Mouse (Mus musculus) embryo, embryonic 10 days (tissue): ENCODE results near the gene Tmem80.

Experiments used
- DNase-seq: peaks from one replicate; pipeline ENCODE4 v3.0.0-alpha.2; 2015; ENCODE audit warnings: low spot score

The Tmem80 gene

DNA sequence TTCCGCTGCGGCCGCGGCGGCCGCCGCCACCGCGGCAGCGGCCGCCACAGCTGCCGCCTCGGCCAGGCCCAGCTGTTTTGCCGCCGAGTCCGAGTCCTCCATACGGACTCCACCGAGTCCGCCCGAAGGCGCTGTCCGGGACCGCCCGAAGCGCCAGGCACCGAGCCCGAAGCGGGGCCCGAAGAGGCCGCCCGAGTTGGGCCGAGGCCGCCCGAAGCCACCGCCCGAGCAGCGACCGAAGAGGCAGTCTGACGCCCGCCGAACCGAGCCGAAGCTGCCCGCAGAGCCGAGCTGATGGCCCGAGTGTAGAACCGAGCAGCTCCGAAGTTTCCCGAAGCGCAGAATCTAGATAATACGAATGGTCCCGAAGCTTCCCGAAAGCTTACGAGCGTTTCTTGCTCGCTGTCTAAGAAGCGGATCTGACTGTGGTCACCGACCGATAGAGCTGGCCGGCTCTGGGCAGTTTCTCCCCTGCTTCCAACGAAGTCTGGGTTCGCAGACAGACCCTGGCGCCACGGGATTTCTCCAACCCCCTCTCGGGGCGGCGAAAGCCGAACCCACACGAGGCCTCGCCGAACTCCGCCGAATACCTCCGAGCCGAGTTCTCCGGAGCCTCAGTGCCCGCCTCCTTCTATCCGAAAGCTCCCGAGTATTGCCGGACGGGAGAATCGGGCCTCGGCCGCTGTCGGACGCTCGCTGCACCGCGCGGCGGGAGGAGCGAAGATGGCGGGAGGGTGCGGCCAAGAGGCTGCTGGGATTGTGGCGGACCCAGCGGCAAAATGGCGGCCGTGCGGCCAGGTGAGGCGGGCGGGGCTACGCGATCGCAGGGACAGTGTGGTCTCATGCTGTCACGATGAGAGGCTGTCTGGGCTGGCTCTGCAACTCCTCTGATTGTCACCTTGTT, at the start of gene Tmem80, which contains the start of gene Deaf1:
Gene Tmem80, plus strand, starts transcription at position 271 of the 904 bp plus-strand sequence.
Gene Deaf1, minus strand, starts transcription at position 222 of the 904 bp plus-strand sequence.
- peak; percentile 97 for DNase-seq

DNA sequence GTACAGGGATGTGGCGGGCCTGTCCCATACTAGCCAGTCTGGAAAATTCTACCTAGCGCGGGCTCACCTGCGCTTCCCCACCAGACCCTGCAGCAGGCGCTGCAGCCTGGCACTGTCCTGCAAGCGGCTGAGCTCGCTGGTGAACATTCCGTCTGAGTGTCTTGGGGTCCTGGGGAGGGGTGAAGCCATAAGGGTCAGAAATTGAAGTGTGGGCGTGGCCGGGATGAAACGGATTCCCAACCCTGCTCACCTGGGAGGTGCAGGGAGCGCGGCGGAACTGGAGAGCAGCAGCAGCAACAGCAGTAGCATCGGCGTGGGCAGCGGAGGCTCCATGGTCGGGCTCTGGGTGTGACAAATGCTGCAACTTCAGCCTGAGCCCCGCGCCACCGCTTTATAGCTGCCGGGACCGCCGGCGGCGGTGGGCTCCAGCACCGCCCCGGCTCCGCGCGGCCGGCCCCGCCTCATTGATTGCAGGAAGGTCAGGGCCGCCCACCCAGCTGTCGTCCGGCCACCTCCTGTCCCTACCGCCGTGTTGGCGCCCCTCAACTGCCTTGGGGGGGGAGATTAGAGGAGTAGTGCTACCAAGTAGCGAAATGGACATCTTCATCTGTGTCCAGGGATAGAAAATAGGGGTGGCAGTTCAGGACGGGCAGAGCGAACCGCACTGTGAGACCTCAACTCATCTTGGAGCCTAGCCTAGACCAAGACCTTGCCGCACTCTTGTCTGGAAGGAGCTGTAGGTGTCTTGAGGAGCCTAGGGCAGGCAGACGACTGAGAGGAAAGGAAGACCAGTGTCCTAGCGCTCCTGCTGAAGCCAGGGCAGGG, 48.6 kb upstream of the Tmem80 start, which contains the start of gene Sct:
Gene Sct, minus strand, starts transcription at position 368 of the 825 bp plus-strand sequence.
- DNase-seq: peak; percentile 72

DNA sequence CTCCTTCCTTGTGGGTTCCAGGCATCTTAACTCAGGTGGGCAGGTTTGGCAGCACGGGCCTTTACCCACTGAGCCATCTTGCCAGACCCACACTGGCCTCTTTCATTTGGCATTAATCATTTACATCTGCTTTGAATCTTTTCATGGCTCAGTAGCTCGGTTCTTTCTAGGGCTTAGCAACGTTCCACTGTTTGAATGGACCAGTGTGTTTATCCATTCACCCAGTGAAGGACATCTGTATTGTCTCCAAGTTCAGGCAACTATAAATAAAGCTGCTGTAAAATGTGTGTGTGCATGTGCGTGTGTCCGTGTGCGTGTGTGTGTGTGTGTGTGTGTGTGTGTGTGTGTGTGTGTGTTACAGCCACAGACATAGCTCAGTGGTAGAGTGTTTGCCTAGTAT, 46.1 kb upstream of the Tmem80 start:
- DNase-seq: no peak

DNA sequence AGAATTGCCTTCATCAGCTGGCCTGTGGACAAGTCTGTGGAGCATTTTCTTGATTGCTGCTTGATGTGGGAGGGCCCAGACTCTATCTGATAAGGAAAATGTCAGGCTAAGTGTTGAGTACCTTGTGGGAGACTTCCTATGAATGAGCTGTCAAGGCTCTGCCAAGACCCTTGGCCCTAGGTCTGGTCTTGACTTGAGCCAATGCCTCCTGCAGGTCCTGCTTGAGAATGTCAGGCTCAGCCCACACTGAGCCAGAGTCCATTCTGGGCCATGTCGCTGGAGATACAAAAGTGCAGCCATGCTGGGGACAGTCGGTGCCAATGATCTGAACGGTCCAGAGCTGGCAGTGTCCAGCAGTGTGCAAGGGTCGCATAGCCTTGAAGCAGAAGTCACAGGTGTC, 44.8 kb upstream of the Tmem80 start:
- no peak for DNase-seq

DNA sequence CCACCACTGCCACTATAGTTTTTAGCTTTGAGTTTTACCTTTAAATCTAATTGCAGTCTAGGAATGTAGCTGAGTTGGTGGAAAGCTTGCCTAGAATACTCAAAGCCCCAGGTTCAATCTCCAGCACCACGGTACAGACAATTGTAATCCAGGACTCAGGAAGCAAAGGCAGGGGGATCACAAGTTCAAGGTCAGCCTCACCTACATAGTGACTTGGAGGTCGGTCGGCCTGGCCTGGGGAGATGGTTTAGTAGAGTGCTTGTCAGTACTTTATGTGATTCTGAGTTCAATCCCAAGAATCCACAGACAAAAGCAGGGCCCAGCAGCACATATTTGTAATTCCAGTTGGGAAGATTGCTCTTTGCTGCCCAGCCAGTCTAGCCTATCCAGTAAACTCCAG, 39.5 kb upstream of the Tmem80 start:
- DNase-seq: no peak

DNA sequence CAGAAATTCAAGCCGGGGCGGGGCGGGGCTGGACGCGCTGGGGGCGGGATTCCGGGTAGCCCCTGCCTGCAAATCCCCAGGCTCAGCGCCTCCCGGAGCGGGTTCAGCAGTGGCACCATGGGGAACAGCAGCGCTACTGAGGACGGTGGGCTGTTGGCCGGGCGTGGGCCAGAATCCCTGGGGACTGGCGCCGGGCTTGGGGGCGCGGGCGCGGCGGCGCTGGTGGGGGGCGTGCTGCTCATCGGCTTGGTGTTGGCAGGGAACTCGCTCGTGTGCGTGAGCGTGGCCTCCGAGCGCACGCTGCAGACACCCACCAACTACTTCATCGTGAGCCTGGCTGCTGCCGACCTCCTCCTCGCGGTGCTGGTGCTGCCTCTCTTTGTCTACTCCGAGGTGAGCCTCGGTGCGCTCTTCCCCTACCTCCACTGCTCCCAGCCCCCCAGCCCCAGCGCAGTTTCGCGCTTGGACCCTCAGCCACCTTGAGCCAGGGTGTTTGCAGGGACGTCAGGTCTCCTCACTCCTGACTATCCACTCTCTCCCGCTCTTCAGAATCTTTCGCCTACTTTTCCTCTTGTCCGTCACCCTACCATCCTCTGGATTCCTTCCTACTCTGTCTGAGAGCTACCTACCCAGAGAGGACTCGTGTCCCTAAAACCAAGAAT, 35.5 kb upstream of the Tmem80 start, which contains the start of gene Drd4:
Gene Drd4, plus strand, starts transcription at position 86 of the 662 bp plus-strand sequence.
- DNase-seq: peak; percentile 52

DNA sequence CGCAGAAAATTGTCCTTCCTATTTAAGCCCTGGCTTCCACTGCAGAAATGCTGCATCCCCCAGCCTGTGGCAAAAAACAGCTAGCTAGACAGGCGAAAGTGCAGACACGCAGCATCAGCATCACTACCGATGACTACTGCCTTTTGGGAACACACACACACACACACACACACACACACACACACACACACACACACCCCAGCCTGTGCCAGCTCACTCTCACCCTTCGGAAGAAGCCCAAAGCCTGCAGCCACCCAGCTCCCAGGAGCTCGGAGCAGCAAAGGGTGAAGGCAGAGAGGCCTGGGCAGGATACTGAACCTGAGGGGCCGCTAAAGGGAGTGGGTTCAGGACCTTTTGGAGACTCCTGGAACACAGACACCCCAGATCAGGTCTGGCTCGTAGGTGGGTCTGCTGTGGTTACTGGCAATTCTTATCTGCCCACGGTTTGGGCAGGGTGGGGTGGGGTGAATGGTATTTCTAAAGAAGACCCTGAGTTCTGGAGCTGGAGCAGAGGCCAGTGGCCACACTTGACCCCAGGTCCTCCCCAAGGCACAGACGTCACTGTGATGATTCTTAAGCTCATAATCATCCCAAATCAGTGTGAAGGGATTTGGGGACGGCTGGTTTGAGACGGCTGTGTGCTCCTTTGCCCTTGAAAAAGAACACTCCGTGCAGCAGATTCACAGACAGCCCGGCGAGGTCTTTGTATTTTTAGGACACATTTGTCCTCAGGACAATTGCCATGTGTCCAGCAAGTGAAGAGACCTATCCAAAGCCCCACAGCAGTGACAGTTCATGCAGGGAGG, 34.8 kb upstream of the Tmem80 start:
- DNase-seq: no peak

DNA sequence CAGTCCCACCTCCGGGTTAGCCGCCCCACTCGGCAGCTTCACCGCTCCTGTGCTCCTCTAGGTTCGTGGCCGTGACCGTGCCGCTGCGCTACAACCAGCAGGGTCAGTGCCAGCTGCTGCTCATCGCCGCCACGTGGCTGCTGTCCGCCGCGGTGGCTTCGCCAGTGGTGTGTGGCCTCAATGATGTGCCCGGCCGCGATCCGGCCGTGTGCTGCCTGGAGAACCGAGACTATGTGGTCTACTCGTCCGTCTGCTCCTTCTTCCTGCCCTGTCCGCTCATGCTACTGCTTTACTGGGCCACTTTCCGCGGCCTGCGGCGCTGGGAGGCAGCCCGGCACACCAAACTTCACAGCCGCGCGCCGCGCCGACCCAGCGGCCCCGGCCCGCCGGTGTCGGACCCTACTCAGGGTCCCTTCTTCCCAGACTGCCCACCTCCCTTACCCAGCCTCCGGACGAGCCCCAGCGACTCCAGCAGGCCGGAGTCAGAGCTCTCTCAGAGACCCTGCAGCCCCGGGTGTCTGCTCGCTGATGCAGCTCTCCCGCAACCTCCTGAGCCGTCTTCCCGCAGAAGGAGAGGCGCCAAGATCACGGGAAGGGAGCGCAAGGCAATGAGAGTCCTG, 33.6 kb upstream of the Tmem80 start:
- DNase-seq: peak; percentile 72

DNA sequence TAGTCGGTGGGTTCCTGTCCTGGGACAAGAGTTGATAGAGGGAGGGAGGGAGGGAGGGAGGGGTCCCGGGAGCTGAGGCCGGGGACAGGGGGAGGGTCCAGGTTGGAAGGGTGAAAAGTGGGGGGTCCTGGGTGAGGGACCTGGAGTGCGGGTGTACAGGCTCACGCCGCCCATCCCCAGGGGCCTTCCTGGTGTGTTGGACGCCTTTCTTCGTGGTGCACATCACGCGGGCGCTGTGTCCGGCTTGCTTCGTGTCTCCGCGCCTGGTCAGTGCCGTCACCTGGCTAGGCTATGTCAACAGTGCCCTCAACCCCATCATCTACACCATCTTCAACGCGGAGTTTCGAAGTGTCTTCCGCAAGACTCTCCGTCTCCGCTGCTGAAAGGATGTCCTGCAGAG, 33.1 kb upstream of the Tmem80 start:
- DNase-seq: peak; percentile 22

DNA sequence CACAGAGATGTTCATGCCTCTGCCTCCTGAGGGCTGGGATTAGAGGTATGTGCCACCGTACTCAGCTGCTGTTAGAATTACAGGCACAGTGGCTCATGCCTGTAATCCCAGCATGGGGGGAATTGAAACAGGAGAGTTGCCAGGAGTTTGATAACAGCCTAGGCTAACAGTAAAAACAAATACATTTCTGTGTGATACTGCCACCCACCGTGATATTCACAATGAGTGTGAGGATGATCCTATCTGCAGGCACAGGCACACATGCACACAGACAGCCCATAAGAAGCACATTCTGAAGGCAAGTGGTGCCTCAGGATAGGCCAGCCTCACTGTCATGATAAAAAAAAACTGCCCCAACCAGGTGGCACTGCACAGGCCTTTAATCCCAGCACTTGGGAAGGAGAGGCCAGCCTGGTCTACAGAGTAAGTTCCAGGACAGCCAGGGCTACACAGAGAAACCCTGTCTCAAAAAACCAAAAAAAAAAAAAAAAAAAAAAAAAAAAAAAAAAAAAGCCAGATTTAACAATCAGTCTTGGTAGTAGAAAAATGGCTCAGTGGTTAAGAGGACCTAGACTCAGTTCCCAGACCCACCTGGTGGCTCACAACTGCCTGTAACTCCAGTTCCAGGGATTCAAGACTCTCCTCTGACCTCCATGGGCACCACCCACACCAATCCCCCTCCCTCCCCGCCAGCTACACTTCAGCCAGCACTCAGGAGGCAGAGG, 29.5 kb upstream of the Tmem80 start:
- no peak for DNase-seq

DNA sequence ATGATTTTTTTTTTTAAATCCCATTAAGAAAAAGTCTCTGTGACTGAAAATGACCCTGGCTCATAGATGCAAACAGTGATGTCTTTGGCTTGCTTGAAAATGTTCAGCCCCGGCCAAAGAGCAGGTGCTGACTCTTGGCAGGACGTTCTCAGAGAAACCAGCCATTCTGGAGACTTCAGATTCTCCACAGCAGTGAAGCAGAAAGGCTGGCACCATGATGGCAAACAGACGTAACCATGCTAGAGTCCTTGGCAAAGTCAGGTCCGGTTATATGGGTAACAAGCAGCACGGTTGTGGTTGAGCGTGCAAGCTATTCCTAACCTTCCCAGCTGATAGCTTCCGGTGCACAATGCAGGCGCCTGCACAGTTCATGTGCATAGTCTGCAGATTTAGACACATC, 28.4 kb upstream of the Tmem80 start:
- no peak for DNase-seq

DNA sequence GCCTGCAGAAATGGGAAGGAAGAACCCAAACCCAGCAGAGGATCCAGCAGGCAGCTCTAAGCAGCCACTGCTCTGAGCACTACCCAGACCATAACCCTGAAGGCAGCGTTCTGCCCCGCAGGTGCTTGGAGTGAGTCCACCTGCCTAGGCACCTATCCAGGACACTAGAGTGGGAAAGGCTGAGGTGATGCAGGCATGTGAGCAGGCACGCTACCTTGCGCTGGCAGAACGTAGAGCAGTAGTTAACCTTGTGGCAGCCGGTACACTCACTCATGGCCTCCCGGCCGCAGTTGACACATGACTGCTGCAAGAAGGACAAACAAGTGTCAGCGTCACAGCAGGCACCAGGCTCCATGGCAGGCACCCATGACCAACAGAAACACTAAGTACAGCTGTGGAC, 26.2 kb upstream of the Tmem80 start:
- DNase-seq: no peak

DNA sequence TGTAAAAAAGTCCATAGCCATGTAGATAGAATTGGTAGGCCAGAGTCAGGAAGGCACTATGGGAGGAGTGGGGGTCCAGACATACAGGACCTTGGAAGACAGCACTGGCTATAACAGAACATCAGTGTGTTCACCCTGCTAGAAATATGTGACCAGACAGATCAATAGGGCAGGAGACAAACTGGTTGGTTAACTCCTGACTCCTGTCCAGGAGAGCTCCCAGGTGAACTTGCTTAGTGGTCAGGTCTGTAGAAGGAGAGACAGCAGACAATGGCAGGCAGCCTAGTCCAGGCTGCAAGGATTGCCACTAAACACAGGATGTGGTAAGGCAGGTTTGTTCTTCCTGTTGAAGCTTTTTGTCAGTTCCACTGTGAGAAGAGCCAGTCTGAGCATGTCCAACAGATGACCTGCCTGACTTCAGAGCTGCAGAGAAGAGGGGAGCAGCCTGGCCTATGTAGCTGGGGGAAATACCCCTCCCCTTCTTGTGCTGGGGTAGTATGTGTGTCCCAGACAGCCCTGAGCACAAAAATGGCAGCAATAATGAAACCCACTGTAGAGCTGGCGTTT, 24.8 kb upstream of the Tmem80 start:
- DNase-seq: no peak

DNA sequence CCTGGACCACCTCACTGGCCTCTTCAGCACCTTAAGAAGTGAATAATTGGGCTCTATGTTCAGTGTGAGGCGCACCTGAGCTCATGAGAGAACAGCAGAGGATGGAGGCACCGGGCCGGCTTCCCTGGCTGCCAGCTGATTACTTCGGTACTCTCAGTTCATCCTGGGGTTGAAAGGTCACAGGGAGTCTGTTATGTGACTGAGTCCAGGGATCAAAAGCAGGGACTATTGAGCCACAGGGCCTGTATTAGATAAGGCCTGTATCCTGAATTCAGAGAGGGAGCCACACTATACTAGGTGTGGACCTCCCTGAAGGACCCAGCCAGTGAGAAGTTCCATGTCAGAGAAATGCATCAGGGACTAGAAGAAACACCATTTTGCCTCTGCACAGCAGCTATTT, 23.0 kb upstream of the Tmem80 start:
- DNase-seq: no peak

DNA sequence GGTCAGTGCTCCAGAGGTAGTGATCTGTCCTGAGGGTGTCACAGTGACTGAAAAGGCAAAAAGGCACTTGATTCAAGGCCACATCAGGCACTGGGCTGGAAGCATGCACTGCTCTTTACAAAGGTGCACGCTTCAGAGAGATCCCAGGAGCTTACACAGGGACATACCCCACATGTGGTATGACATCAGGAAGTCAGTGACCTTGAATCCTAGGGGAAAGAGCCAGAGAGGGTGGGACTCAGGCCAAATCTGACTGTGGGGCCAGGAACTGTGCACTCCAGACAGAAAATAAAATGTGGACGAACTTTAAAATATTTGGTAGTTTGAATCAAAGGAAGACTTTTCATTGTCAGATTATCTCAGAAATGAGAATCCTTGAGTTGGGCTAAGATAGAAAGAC, 13.1 kb upstream of the Tmem80 start:
- DNase-seq: no peak

DNA sequence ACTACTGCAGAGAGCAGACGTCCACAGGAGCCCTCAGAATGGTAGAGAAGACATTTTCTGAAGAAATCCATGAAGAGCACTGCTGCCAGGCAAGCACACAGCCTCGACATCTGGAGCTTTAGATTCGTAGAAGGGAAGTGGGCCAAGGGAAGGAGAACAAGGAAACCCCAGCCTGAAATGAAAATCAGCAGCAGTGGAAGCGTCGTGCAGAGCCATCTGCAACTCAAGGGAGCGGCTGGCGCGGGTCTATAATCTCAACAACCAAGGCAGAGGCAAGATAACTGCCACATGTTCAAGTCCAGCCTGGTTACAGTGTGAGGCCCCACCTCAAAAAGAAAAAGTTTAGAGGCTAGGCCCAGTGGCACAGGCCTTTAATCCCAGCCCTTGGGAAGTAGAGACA, 12.5 kb upstream of the Tmem80 start:
- DNase-seq: no peak

DNA sequence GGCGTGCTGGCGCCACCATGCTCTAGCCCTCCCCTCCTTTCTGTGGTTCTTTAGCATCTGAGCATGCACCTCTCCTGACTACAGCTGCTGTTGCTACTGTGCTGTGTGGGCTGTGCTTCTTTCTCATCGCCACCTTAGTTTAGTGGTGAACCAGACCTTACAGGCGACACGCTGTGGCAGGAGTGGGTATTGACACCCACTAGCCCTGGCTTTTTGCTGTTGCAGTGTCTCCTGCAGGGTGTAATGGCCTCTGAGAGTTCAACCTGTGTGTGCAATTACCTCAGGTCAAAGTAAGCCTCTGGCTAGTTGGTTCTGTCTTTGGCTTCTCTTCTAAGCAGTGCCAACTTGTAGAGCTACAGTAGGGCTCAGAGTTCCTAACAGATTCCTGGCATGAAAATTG, 11.6 kb upstream of the Tmem80 start:
- DNase-seq: peak; percentile 36

DNA sequence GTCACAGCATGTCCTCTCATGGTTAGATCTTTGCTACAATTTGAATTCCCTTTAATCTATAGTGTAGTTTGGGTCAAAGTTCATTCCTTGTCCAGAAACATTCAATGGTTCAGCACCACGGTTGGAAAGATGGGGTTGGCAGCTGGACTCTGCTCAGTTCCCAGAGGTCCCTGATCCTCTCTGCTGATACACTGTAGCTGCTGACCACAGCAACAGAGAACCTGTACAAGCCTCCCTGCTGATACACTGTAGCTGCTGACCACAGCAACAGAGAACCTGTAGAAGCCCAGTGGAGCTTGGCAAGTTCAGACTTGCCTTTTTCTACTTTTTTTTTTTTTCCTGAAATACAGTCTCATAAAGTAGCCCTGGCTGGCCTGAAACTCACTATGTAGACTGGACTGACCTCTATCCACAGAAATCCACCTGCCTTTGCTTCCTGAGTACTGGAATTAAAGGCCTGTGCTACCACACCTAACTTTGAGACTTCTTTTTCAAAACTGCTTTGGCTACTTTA, 9.9 kb upstream of the Tmem80 start:
- DNase-seq: no peak

DNA sequence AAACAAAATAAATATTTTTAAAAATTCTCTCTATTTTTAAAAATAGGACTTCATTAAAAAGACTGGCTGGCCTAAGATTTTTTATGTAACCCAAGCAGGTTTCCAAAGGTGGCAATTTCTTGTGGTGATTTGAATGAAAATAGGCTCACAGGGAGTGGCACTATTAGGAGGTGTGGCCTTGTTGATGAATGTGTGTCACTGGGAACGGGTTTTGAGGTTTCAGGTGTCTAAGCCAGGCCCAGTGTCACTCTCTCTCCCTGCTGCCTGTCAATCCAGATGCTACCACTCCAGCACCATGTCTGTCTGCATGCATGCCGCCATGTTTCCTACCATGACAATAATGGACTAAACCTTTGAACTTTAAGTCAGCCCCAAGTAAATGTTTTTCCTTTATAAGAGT, 8.1 kb upstream of the Tmem80 start:
- DNase-seq: no peak

DNA sequence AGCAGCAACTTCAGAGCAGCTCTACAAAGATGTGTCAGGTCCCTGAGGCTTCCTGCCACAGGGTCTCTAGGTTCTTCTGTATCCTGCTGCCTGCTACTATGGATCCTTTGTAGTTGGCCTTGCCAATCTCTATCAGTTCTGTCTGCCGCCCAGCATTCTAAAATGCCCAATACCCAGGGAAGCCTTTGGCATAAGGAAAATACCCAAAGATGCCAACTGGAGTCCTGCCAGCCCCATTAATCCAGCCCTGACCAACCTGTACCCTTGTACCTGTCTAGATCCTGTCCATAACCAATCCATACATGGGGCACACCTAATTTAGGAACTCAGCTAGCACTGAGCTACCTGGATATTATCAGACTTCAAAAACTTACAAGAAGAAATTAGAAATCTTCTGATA, 2.9 kb upstream of the Tmem80 start:
- DNase-seq: no peak
